Mouse (Mus musculus): Measurements from ENCODE around the gene Ccdc9b.

The Ccdc9b gene

GRCm38 (mm10) chr2:118778418-118778817 lies 16.0 kb upstream of the Ccdc9b start:
- DNase-seq (ENCODE audit: low spot score in 2 of 2) = no peak

DNA sequence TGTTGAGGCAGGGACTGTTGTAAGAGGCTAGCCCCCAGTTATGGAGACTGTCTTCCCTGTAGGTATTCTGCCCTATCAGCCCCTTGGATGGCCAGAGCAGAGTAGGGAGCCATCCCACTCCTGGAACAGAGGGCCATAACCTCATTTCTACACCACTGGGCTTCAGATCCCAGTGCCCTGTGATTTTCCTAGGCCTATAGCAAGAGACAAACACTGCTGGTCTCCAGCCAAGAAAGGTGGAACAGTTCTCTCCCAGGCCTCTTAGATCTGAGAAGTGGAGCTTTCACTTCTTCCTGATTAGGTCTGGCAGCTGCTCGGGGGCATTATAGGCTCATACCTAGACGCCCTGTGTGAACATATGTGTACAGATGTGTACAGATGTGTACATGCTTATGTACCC lies 13.8 kb upstream of the Ccdc9b start:
- DNase-seq (ENCODE audit: low spot score in 2 of 2) = no peak

- peak; percentile 71 to 74 for DNase-seq (ENCODE audit: low spot score in 2 of 2)
Measured at GRCm38 (mm10) chr2:118775846-118776245, 13.4 kb upstream of the Ccdc9b start.

DNA sequence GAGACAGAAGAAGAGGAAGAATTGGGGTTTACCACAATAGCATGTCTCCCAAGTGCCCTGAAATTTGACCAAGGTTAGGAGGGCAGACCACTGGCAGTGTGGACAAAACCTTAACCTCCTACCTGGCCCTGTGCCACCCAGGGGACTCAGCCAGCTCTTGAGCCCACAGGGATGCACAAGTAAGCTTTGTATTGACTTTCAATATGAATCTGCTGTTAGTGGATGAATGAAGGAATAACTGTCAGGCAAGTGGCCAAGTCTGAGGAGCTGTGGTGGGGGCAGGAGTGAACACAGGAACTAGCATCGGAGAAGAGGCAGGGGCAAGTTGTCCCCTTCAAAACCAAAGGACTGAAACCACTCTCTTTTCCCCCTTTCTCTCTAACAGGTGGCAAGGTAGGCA lies 12.9 kb upstream of the Ccdc9b start:
- peak in 1 of 2 experiments; percentile 47 for DNase-seq (ENCODE audit: low spot score in 2 of 2)

DNA sequence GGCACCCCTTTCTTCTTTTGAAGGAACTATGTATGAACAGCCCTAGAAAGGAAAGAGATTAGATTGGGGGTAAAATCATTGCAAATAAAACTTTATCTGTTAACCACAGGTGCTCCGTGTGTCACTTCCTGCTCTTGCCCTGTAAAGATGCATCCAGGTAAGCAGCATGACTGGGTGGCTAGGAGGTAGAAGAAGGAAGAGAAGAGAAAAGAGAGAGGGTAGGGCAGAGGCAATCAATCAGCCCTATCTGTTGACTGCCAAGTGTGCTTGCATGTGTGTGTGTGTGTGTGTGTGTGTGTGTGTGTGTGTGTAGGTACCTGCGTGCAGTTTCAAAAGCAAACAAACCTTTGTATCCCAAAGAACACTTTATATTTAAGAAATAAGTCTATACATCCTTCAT lies 12.1 kb upstream of the Ccdc9b start:
- no peak for DNase-seq (ENCODE audit: low spot score in 2 of 2)

DNA sequence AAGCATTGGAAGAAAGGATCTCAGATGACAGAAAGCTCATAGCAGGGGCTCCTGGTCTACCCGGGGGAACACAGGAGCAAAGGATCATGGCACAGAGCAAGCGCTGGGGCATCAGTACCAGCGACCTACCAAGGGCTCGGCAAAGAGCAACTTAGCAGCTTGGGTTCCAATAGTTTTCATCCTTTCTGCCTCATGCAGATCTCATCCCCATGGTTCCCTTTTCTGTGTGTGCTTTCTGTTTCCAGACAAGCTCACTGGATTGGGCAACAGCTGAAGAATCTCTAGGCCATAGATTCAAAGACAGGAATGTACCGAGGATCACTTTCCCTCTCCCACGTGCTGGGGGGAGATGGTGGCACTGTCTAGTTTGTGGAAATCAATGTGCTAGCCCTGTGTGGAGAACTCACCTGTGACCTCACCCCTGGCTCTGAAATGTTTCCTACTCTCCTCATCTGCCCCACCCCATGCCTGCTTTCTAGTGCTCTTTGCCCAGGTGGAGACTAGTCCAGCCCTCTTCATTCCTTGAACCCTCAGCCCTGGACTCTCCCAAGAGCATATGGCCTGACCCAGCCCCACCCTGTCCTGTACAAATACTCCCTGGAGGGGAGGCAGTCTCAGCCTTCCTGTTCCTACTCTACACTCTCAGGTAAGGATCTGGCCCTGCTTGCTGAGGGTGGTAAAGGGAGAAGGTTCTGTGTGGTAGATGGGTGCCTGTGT lies 9.9 kb upstream of the Ccdc9b start, which contains the start of gene Phgr1:
Gene Phgr1 (plus strand): TSS at position 612 of the 717 bp plus-strand sequence.
- DNase-seq (ENCODE audit: low spot score in 2 of 2) = no peak

DNA sequence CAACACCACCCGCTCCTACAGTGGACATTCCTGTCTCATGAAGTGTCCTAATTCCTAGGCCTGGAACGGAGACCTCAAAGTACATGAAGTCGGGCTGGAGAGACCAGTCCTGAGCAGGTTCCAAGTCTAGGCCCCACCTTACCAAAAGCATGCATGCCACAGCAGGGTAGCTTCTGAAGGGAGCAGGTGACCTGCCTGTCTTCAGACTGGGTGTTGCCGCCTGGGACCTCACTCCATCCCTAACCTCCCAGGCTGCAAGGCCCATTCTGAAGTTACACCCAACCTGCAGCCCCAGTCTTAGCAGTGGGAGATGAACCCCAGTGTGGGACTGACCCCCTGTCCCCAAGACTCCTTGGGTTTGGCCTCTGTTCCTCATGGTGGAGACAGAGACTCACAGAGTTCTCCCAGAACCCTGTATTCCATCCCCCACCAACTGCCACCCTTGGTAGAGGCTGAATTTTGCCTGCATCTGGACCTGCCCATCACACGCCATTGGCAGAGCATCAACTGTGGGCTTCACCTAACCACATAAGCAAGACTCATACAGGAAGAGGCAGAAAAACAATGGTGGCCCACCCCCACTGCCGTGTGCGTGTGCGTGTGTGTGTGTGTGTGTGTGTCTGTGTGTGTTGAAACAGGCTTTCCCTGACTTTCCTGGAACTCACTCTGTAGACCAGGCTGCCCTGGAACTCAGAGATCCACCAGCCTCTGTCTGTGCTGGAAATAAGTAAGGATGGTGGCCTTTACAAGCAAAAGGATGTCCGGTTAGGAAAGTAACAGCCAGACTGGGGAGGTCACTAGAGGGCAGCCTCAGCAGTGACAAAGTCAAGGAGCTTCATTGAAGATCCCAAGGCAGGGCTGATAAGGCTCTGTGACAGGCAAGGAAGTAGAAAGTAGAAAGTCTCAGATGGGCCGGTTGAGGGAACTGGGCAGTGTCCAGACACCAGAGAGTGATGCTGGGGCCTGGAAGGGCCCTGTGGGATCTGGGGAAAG lies 3.9 kb upstream of the Ccdc9b start:
- DNase-seq (ENCODE audit: low spot score in 2 of 2) = no peak

GRCm38 (mm10) chr2:118764875-118765274 lies 2.4 kb upstream of the Ccdc9b start:
- DNase-seq (ENCODE audit: low spot score in 2 of 2) = no peak

GRCm38 (mm10) chr2:118764094-118764831 lies 1.8 kb upstream of the Ccdc9b start:
- DNase-seq (ENCODE audit: low spot score in 2 of 2) = peak; percentile 60 to 64

- peak; percentile 69 to 74 for DNase-seq (ENCODE audit: low spot score in 2 of 2)
Measured at GRCm38 (mm10) chr2:118763469-118763868, 1.0 kb upstream of the Ccdc9b start.

- DNase-seq (ENCODE audit: low spot score in 2 of 2) = no peak
Measured at GRCm38 (mm10) chr2:118762784-118763148, 305 bp upstream of the Ccdc9b start.

GRCm38 (mm10) chr2:118761358-118761757 lies 1.1 kb downstream of the Ccdc9b start:
- no peak for DNase-seq (ENCODE audit: low spot score in 2 of 2)

DNA sequence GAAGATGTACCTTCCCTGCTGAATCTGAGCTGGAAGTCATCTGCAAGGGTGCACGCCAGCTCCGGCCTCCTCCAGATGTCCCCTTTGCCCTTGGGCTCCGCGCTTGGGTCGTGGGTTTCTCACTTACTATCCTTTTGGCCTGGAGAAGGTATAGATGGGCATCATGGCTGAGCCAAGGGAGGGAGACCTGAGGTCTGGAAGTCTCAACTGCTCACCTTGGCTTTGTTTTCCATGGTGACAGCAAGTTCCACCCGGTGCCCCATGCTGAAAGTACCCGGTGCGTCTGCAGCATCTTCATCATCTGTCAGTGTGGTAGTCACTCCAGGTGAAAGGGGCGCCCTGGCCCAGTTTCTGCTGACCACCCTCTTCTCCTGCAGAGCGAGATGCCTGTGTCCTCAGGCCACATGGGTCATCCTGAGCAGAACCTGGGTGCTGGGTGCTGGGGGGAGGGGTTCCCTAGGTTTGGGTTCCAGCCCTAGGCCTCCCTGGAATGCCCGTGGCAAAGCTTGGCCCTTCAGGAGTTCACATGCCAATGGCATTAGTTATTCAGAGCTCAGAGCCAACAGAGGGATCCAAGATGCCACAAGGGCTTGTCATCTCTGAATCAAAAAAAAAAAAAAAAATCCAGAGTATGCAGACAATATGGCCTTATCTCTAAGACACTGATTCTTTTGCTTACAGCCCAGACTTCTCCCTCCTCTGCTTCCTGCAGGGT lies 2.0 kb downstream of the Ccdc9b start:
- DNase-seq (ENCODE audit: low spot score in 2 of 2) = no peak

GRCm38 (mm10) chr2:118759828-118760227 lies 2.6 kb downstream of the Ccdc9b start:
- DNase-seq (ENCODE audit: low spot score in 2 of 2) = no peak

DNA sequence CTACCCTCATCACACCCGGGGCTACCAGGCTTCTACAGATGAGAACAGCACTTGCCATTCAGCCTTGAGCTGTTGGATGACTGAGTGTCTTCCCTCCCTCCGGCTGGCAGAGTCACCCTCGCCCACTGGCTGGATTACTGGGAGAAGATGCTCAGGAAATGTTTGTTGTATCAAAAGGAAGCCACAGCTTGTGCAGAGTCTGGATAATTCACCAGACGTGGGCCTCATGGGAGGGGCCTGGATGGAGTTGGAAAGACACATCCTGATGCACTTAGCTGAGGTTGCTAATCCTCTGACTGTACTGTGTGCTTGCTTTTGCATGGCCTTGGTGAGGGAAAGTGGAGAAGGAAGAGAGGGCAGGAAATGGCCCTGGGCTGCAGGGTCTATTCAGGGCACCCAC lies 6.4 kb downstream of the Ccdc9b start:
- no peak for DNase-seq (ENCODE audit: low spot score in 2 of 2)

DNA sequence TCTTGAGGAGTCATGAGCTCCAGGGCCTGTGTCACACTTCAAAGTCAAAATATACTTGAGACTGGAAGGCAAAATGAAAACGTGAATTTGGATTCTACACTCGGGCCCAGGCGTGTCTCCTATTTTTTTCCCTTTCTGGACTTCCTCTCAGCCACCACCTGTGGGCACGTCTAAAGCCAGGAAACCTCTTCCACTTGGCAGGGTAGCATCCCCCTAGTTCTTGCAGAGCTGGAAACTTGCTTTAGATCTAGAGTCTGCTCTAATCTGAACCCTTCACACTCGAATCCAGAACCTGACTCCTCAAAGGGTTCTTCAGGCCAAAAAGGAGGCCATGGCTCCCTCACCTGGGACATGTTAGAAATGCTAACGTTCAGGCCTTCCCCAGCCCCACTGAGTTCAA lies 7.1 kb downstream of the Ccdc9b start:
- no peak for DNase-seq (ENCODE audit: low spot score in 2 of 2)

GRCm38 (mm10) chr2:118754143-118754542 lies 8.3 kb downstream of the Ccdc9b start:
- no peak for DNase-seq (ENCODE audit: low spot score in 2 of 2)

DNA sequence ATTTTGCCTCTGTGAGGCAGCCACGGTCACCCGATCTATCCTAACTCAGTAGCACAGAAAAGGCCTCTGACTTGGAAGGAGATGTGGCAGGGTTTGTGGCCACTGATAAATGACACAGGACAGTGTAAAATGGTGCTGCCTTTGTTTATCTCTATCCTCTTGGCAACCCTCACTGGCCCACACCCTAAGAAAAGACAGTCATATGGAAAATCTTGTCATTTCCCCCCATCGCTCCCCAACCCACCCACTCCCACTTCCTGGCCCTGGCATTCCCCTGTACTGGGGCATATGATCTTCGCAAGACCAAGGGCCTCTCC lies 9.7 kb downstream of the Ccdc9b start:
- no peak for DNase-seq (ENCODE audit: low spot score in 2 of 2)

DNA sequence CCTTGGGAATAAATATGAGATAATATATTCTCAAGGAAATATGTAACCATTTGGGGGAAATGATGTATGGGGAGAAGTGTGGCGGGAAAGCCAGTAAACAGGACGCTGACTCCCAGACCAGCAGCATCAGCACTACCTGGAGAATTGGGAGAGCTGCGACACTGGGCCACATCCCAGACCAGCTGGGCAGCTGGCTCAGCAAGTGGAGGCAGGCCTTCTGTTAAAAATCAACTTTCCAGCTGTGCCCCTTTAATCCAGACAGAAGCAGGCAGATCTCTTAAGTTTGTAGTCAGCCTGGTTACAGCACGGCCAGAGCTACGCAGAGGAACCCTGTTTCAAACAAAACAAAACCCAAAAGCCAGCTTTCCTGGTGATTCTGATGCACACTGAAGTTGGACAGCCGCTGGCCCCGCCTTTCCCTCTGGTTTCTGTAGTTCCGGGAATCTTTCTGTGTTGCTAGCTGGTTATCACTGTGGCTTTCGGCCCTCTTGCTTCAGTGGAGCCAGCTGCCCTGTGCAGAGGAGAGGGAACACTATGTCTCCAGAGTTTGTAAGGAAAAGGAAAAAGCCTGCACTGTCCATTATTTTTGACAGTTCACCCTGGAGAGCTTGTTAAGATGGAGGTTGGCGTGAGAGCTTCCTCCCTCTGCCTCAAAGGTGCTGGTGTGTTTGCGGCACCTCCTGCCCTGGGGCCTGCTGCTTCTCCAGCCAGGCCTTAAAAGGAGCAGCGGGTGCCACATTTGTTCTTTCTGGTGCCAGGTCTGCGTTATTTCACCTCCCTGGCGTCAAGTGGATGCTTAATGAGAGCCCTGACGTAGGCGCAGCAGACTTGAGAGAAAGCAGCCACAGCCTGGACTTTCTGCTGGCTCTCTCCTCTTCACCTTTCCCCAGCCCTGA lies 10.3 kb downstream of the Ccdc9b start:
- no peak for DNase-seq (ENCODE audit: low spot score in 2 of 2)

- DNase-seq (ENCODE audit: low spot score in 2 of 2) = no peak
Measured at GRCm38 (mm10) chr2:118750476-118750875, 12.0 kb downstream of the Ccdc9b start.
